Mouse (Mus musculus): Measurements from ENCODE around the gene Rbm4. TPM values are rescaled to one million over a fixed set of nuclear protein-coding genes. Genes with fewer than 3 reads are reported as not detected.
"Not testable (repeated sequence)": the region's sequence is repeated elsewhere in the genome, so short reads cannot be mapped to it uniquely, and the experiment has no call there.

Rbm4 gene
- polyA plus RNA-seq, 1 experiment from 2014 or later: 69.6 TPM

GRCm38 (mm10) chr19:4782891-4783290 lies 10.8 kb downstream of the Rbm4 start:
- no peak overlapping the region for H3K4me3 ChIP-seq (ENCODE audit: low read length)
- WGBS: 88% methylated on average over 2 of the region's 2 CpGs

GRCm38 (mm10) chr19:4772785-4773184 lies 20.9 kb downstream of the Rbm4 start:
- ATAC-seq (ENCODE audit: low FRiP score, low TSS enrichment): no peak
- Histone ChIP-seq H3K36me3 (ENCODE audit: control insufficient read depth, insufficient read depth, low read length) (peaks cover 88% of the 10 kb centered on the region), H3K27me3 (ENCODE audit: control insufficient read depth, insufficient read depth, low read length) (no peaks in the 10 kb centered on the region), H3K4me2 (replicated peaks; ENCODE audit: low read depth, low read length) (no peak overlapping the region), H3K9me3 (ENCODE audit: control insufficient read depth, low read length) (no peaks in the 10 kb centered on the region), H3K4me1 (ENCODE audit: control insufficient read depth, insufficient read depth, low read length) (no peaks in the 10 kb centered on the region), H3K4me3 (ENCODE audit: low read length) (no peak overlapping the region), H3K27ac (ENCODE audit: low read depth, low read length) (no peak overlapping the region), H3K9ac (ENCODE audit: low read depth, low read length) (no peak overlapping the region)
- 92% methylated on average over 3 of the region's 3 CpGs for WGBS

More at GRCm38 (mm10) chr19:4782891-4783290, 10.8 kb downstream of the Rbm4 start:
- Histone ChIP-seq H3K4me2 (replicated peaks; ENCODE audit: low read depth, low read length) (no peak overlapping the region), H3K4me1 (ENCODE audit: control insufficient read depth, insufficient read depth, low read length) (no peaks in the 10 kb centered on the region), H3K9me3 (ENCODE audit: control insufficient read depth, low read length) (no peaks in the 10 kb centered on the region), H3K36me3 (ENCODE audit: control insufficient read depth, insufficient read depth, low read length) (peaks cover 91% of the 10 kb centered on the region), H3K9ac (ENCODE audit: low read depth, low read length) (no peak overlapping the region), H3K27me3 (ENCODE audit: control insufficient read depth, insufficient read depth, low read length) (no peaks in the 10 kb centered on the region), H3K27ac (ENCODE audit: low read depth, low read length) (no peak overlapping the region)
- no peak for ATAC-seq (ENCODE audit: low FRiP score, low TSS enrichment)

- H3K4me2 ChIP-seq (replicated peaks; ENCODE audit: low read depth, low read length): no peak overlapping the region
- whole genome bisulfite sequencing: 86% methylated on average over 12 of the region's 12 CpGs
- H3K4me1 ChIP-seq (ENCODE audit: control insufficient read depth, insufficient read depth, low read length): no peaks in the 10 kb centered on the region
- no peak overlapping the region for H3K4me3 ChIP-seq (ENCODE audit: low read length)
- H3K27ac ChIP-seq (ENCODE audit: low read depth, low read length): no peak overlapping the region
- peaks cover 82% of the 10 kb centered on the region for H3K36me3 ChIP-seq (ENCODE audit: control insufficient read depth, insufficient read depth, low read length)
- no peaks in the 10 kb centered on the region for H3K27me3 ChIP-seq (ENCODE audit: control insufficient read depth, insufficient read depth, low read length)
- no peak overlapping the region for H3K9ac ChIP-seq (ENCODE audit: low read depth, low read length)
- no peaks in the 10 kb centered on the region for H3K9me3 ChIP-seq (ENCODE audit: control insufficient read depth, low read length)
- ATAC-seq (ENCODE audit: low FRiP score, low TSS enrichment): no peak
Measured at GRCm38 (mm10) chr19:4767507-4768148, 26.1 kb downstream of the Rbm4 start.

- no peak for ATAC-seq (ENCODE audit: low FRiP score, low TSS enrichment)
- Histone ChIP-seq H3K36me3 (ENCODE audit: control insufficient read depth, insufficient read depth, low read length) (peaks cover 67% of the 10 kb centered on the region), H3K4me1 (ENCODE audit: control insufficient read depth, insufficient read depth, low read length) (peaks cover 11% of the 10 kb centered on the region), H3K9me3 (ENCODE audit: control insufficient read depth, low read length) (no peaks in the 10 kb centered on the region), H3K4me3 (ENCODE audit: low read length) (no peak overlapping the region), H3K27ac (ENCODE audit: low read depth, low read length) (no peak overlapping the region), H3K9ac (ENCODE audit: low read depth, low read length) (no peak overlapping the region), H3K4me2 (replicated peaks; ENCODE audit: low read depth, low read length) (no peak overlapping the region), H3K27me3 (ENCODE audit: control insufficient read depth, insufficient read depth, low read length) (no peaks in the 10 kb centered on the region)
- WGBS: 65% methylated on average over 1 of the region's 1 CpGs
Measured at GRCm38 (mm10) chr19:4762876-4763275, 30.8 kb downstream of the Rbm4 start.

GRCm38 (mm10) chr19:4760544-4760943 lies 33.2 kb downstream of the Rbm4 start:
- H3K27ac ChIP-seq (ENCODE audit: low read depth, low read length); H3K27me3 ChIP-seq (ENCODE audit: control insufficient read depth, insufficient read depth, low read length); H3K9me3 ChIP-seq (ENCODE audit: control insufficient read depth, low read length); H3K4me2 ChIP-seq (replicated peaks; ENCODE audit: low read depth, low read length); H3K4me3 ChIP-seq (ENCODE audit: low read length); ATAC-seq (ENCODE audit: low FRiP score, low TSS enrichment); H3K9ac ChIP-seq (ENCODE audit: low read depth, low read length): not testable (repeated sequence)
- Histone ChIP-seq H3K36me3 (ENCODE audit: control insufficient read depth, insufficient read depth, low read length) (peaks cover 56% of the 10 kb centered on the region), H3K4me1 (ENCODE audit: control insufficient read depth, insufficient read depth, low read length) (peaks cover 16% of the 10 kb centered on the region)
- WGBS: 90% methylated on average over 8 of the region's 8 CpGs

GRCm38 (mm10) chr19:4756921-4757320 lies 36.8 kb downstream of the Rbm4 start:
- Histone ChIP-seq H3K4me3 (ENCODE audit: low read length) (peak overlapping the region; percentile 74), H3K9ac (ENCODE audit: low read depth, low read length) (peak overlapping the region; percentile 79), H3K9me3 (ENCODE audit: control insufficient read depth, low read length) (no peaks in the 10 kb centered on the region), H3K4me2 (replicated peaks; ENCODE audit: low read depth, low read length) (peak overlapping the region; percentile 60), H3K27me3 (ENCODE audit: control insufficient read depth, insufficient read depth, low read length) (no peaks in the 10 kb centered on the region), H3K36me3 (ENCODE audit: control insufficient read depth, insufficient read depth, low read length) (peaks cover 27% of the 10 kb centered on the region), H3K4me1 (ENCODE audit: control insufficient read depth, insufficient read depth, low read length) (peaks cover 16% of the 10 kb centered on the region), H3K27ac (ENCODE audit: low read depth, low read length) (peak overlapping the region; percentile 92)
- no peak for ATAC-seq (ENCODE audit: low FRiP score, low TSS enrichment)
- 2% methylated on average over 9 of the region's 9 CpGs for WGBS

GRCm38 (mm10) chr19:4756193-4756911 lies 37.3 kb downstream of the Rbm4 start, which contains the start of gene Rbm4b:
TSS of gene Rbm4b (plus strand) at chr19:4756497.
- no peaks in the 10 kb centered on the region for H3K9me3 ChIP-seq (ENCODE audit: control insufficient read depth, low read length)

GRCm38 (mm10) chr19:4755565-4756192 lies 38.0 kb downstream of the Rbm4 start:
- H3K36me3 ChIP-seq (ENCODE audit: control insufficient read depth, insufficient read depth, low read length): peaks cover 18% of the 10 kb centered on the region; the same call in 1 of the 2 replicates
- H3K4me1 ChIP-seq (ENCODE audit: control insufficient read depth, insufficient read depth, low read length): peaks cover 16% of the 10 kb centered on the region
- no peaks in the 10 kb centered on the region for H3K27me3 ChIP-seq (ENCODE audit: control insufficient read depth, insufficient read depth, low read length)
- ATAC-seq (ENCODE audit: low FRiP score, low TSS enrichment): peak; percentile 46
- H3K4me3 ChIP-seq (ENCODE audit: low read length): peak overlapping the region; percentile 74
- peak overlapping the region; percentile 88 for H3K27ac ChIP-seq (ENCODE audit: low read depth, low read length)
- H3K9me3 ChIP-seq (ENCODE audit: control insufficient read depth, low read length): no peaks in the 10 kb centered on the region
- WGBS: 0% methylated on average over 10 of the region's 10 CpGs
- peak overlapping the region; percentile 79 for H3K9ac ChIP-seq (ENCODE audit: low read depth, low read length)
- H3K4me2 ChIP-seq (replicated peaks; ENCODE audit: low read depth, low read length): peak overlapping the region; percentile 60

More at GRCm38 (mm10) chr19:4756193-4756911, 37.3 kb downstream of the Rbm4 start, which contains the start of gene Rbm4b:
- H3K36me3 ChIP-seq (ENCODE audit: control insufficient read depth, insufficient read depth, low read length): peaks cover 22% of the 10 kb centered on the region; the same call in 1 of the 2 replicates
- peak within 1 kb of the TSS; percentile 92 for H3K27ac ChIP-seq (ENCODE audit: low read depth, low read length)
- no peaks in the 10 kb centered on the region for H3K27me3 ChIP-seq (ENCODE audit: control insufficient read depth, insufficient read depth, low read length)
- H3K4me1 ChIP-seq (ENCODE audit: control insufficient read depth, insufficient read depth, low read length): peaks cover 16% of the 10 kb centered on the region
- ATAC-seq (ENCODE audit: low FRiP score, low TSS enrichment): peak; percentile 97
- H3K9ac ChIP-seq (ENCODE audit: low read depth, low read length): peak within 1 kb of the TSS; percentile 79
- H3K4me2 ChIP-seq (replicated peaks; ENCODE audit: low read depth, low read length): peak within 1 kb of the TSS; percentile 60
- peak within 1 kb of the TSS; percentile 74 for H3K4me3 ChIP-seq (ENCODE audit: low read length)
- under 1% methylated on average over 65 of the region's 65 CpGs for WGBS

Data from kidney, embryonic 14.5 days (tissue).